Mouse (Mus musculus) testis, adult 2 months (tissue): Measurements from ENCODE around the gene Lats2.

Experiments
- CTCF ChIP-seq: fragments of 200-500 bp; IDR thresholded peaks from 2 replicates; pipeline ENCODE4 v1.5.1; 2012; ENCODE audit warnings: low read depth, mild to moderate bottlenecking, inconsistent platforms, low read length, moderate library complexity; ENCODE audit not compliant: control insufficient read depth, insufficient read depth, insufficient replicate concordance
- POLR2A ChIP-seq: fragments of 200-500 bp; IDR thresholded peaks from 2 replicates; pipeline ENCODE4 v1.6.1; 2012; ENCODE audit warnings: low read depth, mild to moderate bottlenecking, inconsistent platforms, low read length, moderate library complexity; ENCODE audit not compliant: control insufficient read depth

GRCm38 (mm10) chr14:57803731-57804130 is 45.5 kb upstream of the Lats2 start:
- TF ChIP-seq POLR2A (no peak), CTCF (no peak)
